ENCODE assay signal across 18 mouse cellular contexts in genomic region chr4:98743906-98744210, GRCm38 (mm10). TPM values are rescaled to one million over a fixed set of nuclear protein-coding genes. Genes with fewer than 3 reads are reported as not detected.
DNase-seq lines count a peak whose midpoint lies in the region; ATAC-seq and TF ChIP-seq lines count a peak whose summit lies in the region.
"Had no signal": no experiment of that assay in that cellular context is flagged by ENCODE, and none has a peak within 500 bp of the region (broad histone marks: within the 10 kb centered on the region; RNA-seq: fewer than 3 reads in every experiment).

No protein-coding gene starts in this region.

- no peak overlapping the region for H3K9ac ChIP-seq in heart, embryonic 12.5 days
- no peak overlapping the region for H3K9ac ChIP-seq in forebrain, embryonic 15.5 days (replicated peaks)
- H3K9ac ChIP-seq: liver, postnatal 0 days had no signal

- peaks cover 8% of the 10 kb centered on the region; the same call in 1 of the 2 replicates for H3K4me1 ChIP-seq in heart, embryonic 10.5 days
- peaks cover 8% of the 10 kb centered on the region for H3K4me1 ChIP-seq in heart, embryonic 12.5 days (replicated peaks)
- no peaks in the 10 kb centered on the region for H3K4me1 ChIP-seq in forebrain, embryonic 15.5 days

- no peak overlapping the region for H3K4me3 ChIP-seq in heart, embryonic 10.5 days
- H3K4me3 ChIP-seq in heart, embryonic 12.5 days: no peak overlapping the region
- H3K4me3 ChIP-seq in layer of hippocampus, adult 2 months: no peak overlapping the region
- H3K4me3 ChIP-seq in forebrain, embryonic 15.5 days: no peak overlapping the region

- peak overlapping the region; percentile 67 for H3K27ac ChIP-seq in heart, embryonic 10.5 days
- no peak overlapping the region for H3K27ac ChIP-seq in heart, embryonic 12.5 days (ENCODE audit: poor library complexity, severe bottlenecking)
- H3K27ac ChIP-seq in layer of hippocampus, adult 2 months: peak overlapping the region; percentile 55; the same call in 1 of the 2 replicates
- H3K27ac ChIP-seq in forebrain, embryonic 15.5 days (replicated peaks): no peak overlapping the region

- no peak for TF ChIP-seq CTCF in layer of hippocampus, adult 2 months (conservative IDR thresholded peaks at IDR 0.05)

- no peak for ATAC-seq in heart, embryonic 12.5 days (ENCODE audit: insufficient number of reproducible peaks, low FRiP score)
- no peak for ATAC-seq in forebrain, embryonic 15.5 days (replicated peaks)
- ATAC-seq: liver, postnatal 0 days had no signal

- no peaks in the 10 kb centered on the region for H3K36me3 ChIP-seq in heart, embryonic 10.5 days
- H3K36me3 ChIP-seq in heart, embryonic 12.5 days: no peaks in the 10 kb centered on the region
- no peaks in the 10 kb centered on the region for H3K36me3 ChIP-seq in forebrain, embryonic 15.5 days

- DNase-seq in heart, embryonic 10.5 days (ENCODE audit: low spot score): no peak
- DNase-seq in layer of hippocampus, adult 2 months (ENCODE audit: low spot score in 2 of 2): no peak
- no peak for DNase-seq in layer of hippocampus, postnatal 25 days (ENCODE audit: extremely low spot score in 1 of 2, low spot score in 1 of 2)
- DNase-seq in NIH3T3 (ENCODE audit: low read depth): peak; percentile 31
- peak; percentile 51 for DNase-seq in forelimb bud, embryonic 11.5 days (ENCODE audit: low read depth, low spot score)
- DNase-seq in frontal cortex, adult 2 months (ENCODE audit: extremely low spot score in 1 of 2, low spot score in 1 of 2): no peak
- DNase-seq: adrenal gland, postnatal 25 days; cerebellum, adult 18-20 months; gastrocnemius, postnatal 10 days; left cerebral cortex, postnatal 4 days; liver, postnatal 0 days; retina, postnatal 1 day; thymus, postnatal 14 days had no signal

- 27% methylated on average over 7 of the region's 7 CpGs for WGBS in heart, embryonic 10.5 days
- WGBS in heart, embryonic 12.5 days: 21% methylated on average over 7 of the region's 7 CpGs
- 43% methylated on average over 7 of the region's 7 CpGs for WGBS in forebrain, embryonic 15.5 days

- no peaks in the 10 kb centered on the region for H3K9me3 ChIP-seq in heart, embryonic 10.5 days
- no peaks in the 10 kb centered on the region for H3K9me3 ChIP-seq in heart, embryonic 12.5 days (replicated peaks)
- no peaks in the 10 kb centered on the region for H3K9me3 ChIP-seq in forebrain, embryonic 15.5 days

- no peak overlapping the region for H3K4me2 ChIP-seq in heart, embryonic 12.5 days
- no peak overlapping the region for H3K4me2 ChIP-seq in forebrain, embryonic 15.5 days (replicated peaks)

- H3K27me3 ChIP-seq in heart, embryonic 10.5 days (ENCODE audit: insufficient read depth, poor library complexity, severe bottlenecking): no peaks in the 10 kb centered on the region
- H3K27me3 ChIP-seq in heart, embryonic 12.5 days (replicated peaks): no peaks in the 10 kb centered on the region
- H3K27me3 ChIP-seq in forebrain, embryonic 15.5 days: no peaks in the 10 kb centered on the region

RNA-seq across cellular contexts. Expression of gene L1td1, which starts 17.3 kb away (rescaled TPM):
- 0.14 and 0.30 TPM in 2 replicates for polyA plus RNA-seq in heart, embryonic 10.5 days (2016; fragmentation: Nextera tagmentation; extraction: Ambion mirVana)
- 0.41 TPM in 1 of 2 replicates, not detected in the other for polyA plus RNA-seq in heart, embryonic 12.5 days (2016; fragmentation: Nextera tagmentation; extraction: Ambion mirVana)
- total RNA-seq in layer of hippocampus, adult 2 months (2021): not detected
- not detected for total RNA-seq in layer of hippocampus, postnatal 25 days (2021)
- polyA plus RNA-seq in forebrain, embryonic 15.5 days (2015; fragmentation: Nextera tagmentation; extraction: Ambion mirVana): not detected in 2 replicates
- polyA plus RNA-seq in frontal cortex, adult 2 months (2012; rRNA removed): 0.06 and 0.16 TPM in 2 replicates
- total RNA-seq: adrenal gland, postnatal 25 days; gastrocnemius, postnatal 10 days; layer of hippocampus, adult 8-10 months; left cerebral cortex, postnatal 4 days had no signal
- polyA plus RNA-seq: heart, postnatal 0 days; liver, postnatal 0 days; spleen, adult 2 months had no signal

Comparison
In these comparisons a context has a peak if more than half of its experiments do, and no peak if none do; other contexts are left out.
1. H3K27ac ChIP-seq: peak in heart, embryonic 10.5 days (single experiment) and layer of hippocampus, adult 2 months (single experiment); none in heart, embryonic 12.5 days (single experiment) and forebrain, embryonic 15.5 days (single experiment).
2. DNase-seq: peak in NIH3T3 (single experiment) and forelimb bud, embryonic 11.5 days (single experiment); none in heart, embryonic 10.5 days (single experiment), layer of hippocampus, adult 2 months (0 of 2), layer of hippocampus, postnatal 25 days (0 of 2) and frontal cortex, adult 2 months (0 of 2).